Mouse (Mus musculus): ENCODE measurements around the gene Gpr180. TPM values are rescaled to one million over a fixed set of nuclear protein-coding genes. Genes with fewer than 3 reads are reported as not detected.

Gene Gpr180
- polyA plus RNA-seq (2011; ENCODE audit: insufficient read depth, insufficient read length, low read depth, missing spikeins) = 17.3 and 17.9 TPM in 2 replicates

GRCm38 (mm10) chr14:118136744-118137452 lies at the start of gene Gpr180:
Gene Gpr180 (plus strand): TSS chr14:118137158.
- no peak for TF ChIP-seq CTCF (IDR thresholded peaks at IDR 0.05; ENCODE audit: low read depth, low read length)
- 0 out of 2 replicates have a peak, but pooled peaks have one; percentile 29 for TF ChIP-seq EP300 (IDR thresholded peaks at IDR 0.05; ENCODE audit: insufficient read depth, low read depth, low read length)
- TF ChIP-seq POLR2A (IDR thresholded peaks at IDR 0.05; ENCODE audit: insufficient read depth, low read length) = no peak

DNA sequence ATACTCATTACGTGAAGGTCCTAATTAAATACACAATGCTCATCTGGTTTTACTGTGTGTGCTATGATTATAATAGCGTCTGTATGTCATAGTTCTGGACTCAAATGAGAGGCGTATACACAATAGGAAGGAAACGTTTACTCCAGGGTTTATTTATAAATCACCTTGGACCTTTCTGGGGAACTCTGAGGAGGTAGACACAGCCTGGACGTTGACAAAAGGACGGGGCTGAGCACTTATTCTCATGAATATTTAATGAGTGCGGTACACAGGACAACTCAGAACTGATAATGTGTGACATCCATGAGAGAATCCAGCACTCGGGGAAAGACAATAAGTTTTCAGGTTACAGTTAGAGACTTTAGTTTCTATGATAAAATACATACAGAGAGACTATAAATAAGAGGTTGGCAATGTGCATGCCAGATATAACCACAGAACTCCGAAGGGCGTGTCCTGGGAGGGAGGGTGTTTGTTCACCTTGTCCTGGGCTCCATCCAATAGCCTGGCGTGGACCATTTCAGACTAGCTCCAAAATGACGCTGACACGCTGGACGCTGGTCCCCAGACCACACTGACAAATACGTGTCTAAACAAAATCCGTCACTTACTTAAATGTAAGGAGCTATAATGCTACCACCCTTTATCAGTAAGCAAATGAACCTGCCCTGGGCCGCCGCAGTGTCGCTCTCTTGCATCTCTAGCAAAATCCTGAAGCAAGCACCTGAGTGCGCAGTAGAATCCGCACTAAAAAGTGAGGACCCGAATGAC lies 48.3 kb upstream of the Gpr180 start:
- Histone ChIP-seq H3K4me1 (ENCODE audit: control insufficient read depth, insufficient read depth, low read length) (no peaks in the 10 kb centered on the region), H3K9ac (ENCODE audit: low read depth, poor library complexity, severe bottlenecking) (peak overlapping the region; percentile 49), H3K9me3 (replicated peaks; ENCODE audit: control insufficient read depth, insufficient read depth, low read length, poor library complexity, severe bottlenecking) (no peaks in the 10 kb centered on the region), H3K4me3 (ENCODE audit: low read depth, low read length) (peak overlapping the region; percentile 89), H3K27ac (ENCODE audit: insufficient read depth, low read length) (no peak overlapping the region), H3K36me3 (ENCODE audit: control insufficient read depth, insufficient read depth, low read length, poor library complexity, severe bottlenecking) (no peaks in the 10 kb centered on the region), H3K27me3 (ENCODE audit: control insufficient read depth, insufficient read depth, low read length, poor library complexity, severe bottlenecking) (no peaks in the 10 kb centered on the region)
- TF ChIP-seq EP300 (IDR thresholded peaks at IDR 0.05; ENCODE audit: insufficient read depth, low read depth, low read length) (no peak), CTCF (IDR thresholded peaks at IDR 0.05; ENCODE audit: low read depth, low read length) (no peak), POLR2A (IDR thresholded peaks at IDR 0.05; ENCODE audit: insufficient read depth, low read length) (no peak)

More at GRCm38 (mm10) chr14:118136744-118137452, at the start of gene Gpr180:
- H3K27me3 ChIP-seq (ENCODE audit: control insufficient read depth, insufficient read depth, low read length, poor library complexity, severe bottlenecking) = no peaks in the 10 kb centered on the region
- H3K4me1 ChIP-seq (ENCODE audit: control insufficient read depth, insufficient read depth, low read length) = no peaks in the 10 kb centered on the region
- H3K27ac ChIP-seq (ENCODE audit: insufficient read depth, low read length) = no peak within 1 kb of the TSS
- peaks cover 2% of the 10 kb centered on the region for H3K36me3 ChIP-seq (ENCODE audit: control insufficient read depth, insufficient read depth, low read length, poor library complexity, severe bottlenecking)
- peak within 1 kb of the TSS; percentile 73 for H3K4me3 ChIP-seq (ENCODE audit: low read depth, low read length)
- peak within 1 kb of the TSS; percentile 81 for H3K9ac ChIP-seq (ENCODE audit: low read depth, poor library complexity, severe bottlenecking)
- H3K9me3 ChIP-seq (replicated peaks; ENCODE audit: control insufficient read depth, insufficient read depth, low read length, poor library complexity, severe bottlenecking) = no peaks in the 10 kb centered on the region

- peak overlapping the region; percentile 89 for H3K4me3 ChIP-seq (ENCODE audit: low read depth, low read length)
- TF ChIP-seq POLR2A (IDR thresholded peaks at IDR 0.05; ENCODE audit: insufficient read depth, low read length) (no peak), EP300 (IDR thresholded peaks at IDR 0.05; ENCODE audit: insufficient read depth, low read depth, low read length) (no peak), CTCF (IDR thresholded peaks at IDR 0.05; ENCODE audit: low read depth, low read length) (no peak)
- peak overlapping the region; percentile 49 for H3K9ac ChIP-seq (ENCODE audit: low read depth, poor library complexity, severe bottlenecking)
- H3K27me3 ChIP-seq (ENCODE audit: control insufficient read depth, insufficient read depth, low read length, poor library complexity, severe bottlenecking) = no peaks in the 10 kb centered on the region
- no peaks in the 10 kb centered on the region for H3K36me3 ChIP-seq (ENCODE audit: control insufficient read depth, insufficient read depth, low read length, poor library complexity, severe bottlenecking)
- no peak overlapping the region for H3K27ac ChIP-seq (ENCODE audit: insufficient read depth, low read length)
- no peaks in the 10 kb centered on the region for H3K4me1 ChIP-seq (ENCODE audit: control insufficient read depth, insufficient read depth, low read length)
- H3K9me3 ChIP-seq (replicated peaks; ENCODE audit: control insufficient read depth, insufficient read depth, low read length, poor library complexity, severe bottlenecking) = no peaks in the 10 kb centered on the region
These were observed 47.6 kb upstream of the Gpr180 start for GRCm38 (mm10) chr14:118089215-118089805.

GRCm38 (mm10) chr14:118089806-118090392 lies 47.1 kb upstream of the Gpr180 start:
- Histone ChIP-seq H3K36me3 (ENCODE audit: control insufficient read depth, insufficient read depth, low read length, poor library complexity, severe bottlenecking) (no peaks in the 10 kb centered on the region), H3K9me3 (replicated peaks; ENCODE audit: control insufficient read depth, insufficient read depth, low read length, poor library complexity, severe bottlenecking) (no peaks in the 10 kb centered on the region), H3K4me3 (ENCODE audit: low read depth, low read length) (peak overlapping the region; percentile 89), H3K9ac (ENCODE audit: low read depth, poor library complexity, severe bottlenecking) (peak overlapping the region; percentile 49), H3K27ac (ENCODE audit: insufficient read depth, low read length) (no peak overlapping the region), H3K27me3 (ENCODE audit: control insufficient read depth, insufficient read depth, low read length, poor library complexity, severe bottlenecking) (no peaks in the 10 kb centered on the region), H3K4me1 (ENCODE audit: control insufficient read depth, insufficient read depth, low read length) (no peaks in the 10 kb centered on the region)
- no peak for TF ChIP-seq CTCF (IDR thresholded peaks at IDR 0.05; ENCODE audit: low read depth, low read length)
- no peak for TF ChIP-seq POLR2A (IDR thresholded peaks at IDR 0.05; ENCODE audit: insufficient read depth, low read length)
- no peak for TF ChIP-seq EP300 (IDR thresholded peaks at IDR 0.05; ENCODE audit: insufficient read depth, low read depth, low read length)

GRCm38 (mm10) chr14:118098265-118098664 lies 38.7 kb upstream of the Gpr180 start:
- TF ChIP-seq EP300 (IDR thresholded peaks at IDR 0.05; ENCODE audit: insufficient read depth, low read depth, low read length) (no peak), CTCF (IDR thresholded peaks at IDR 0.05; ENCODE audit: low read depth, low read length) (no peak), POLR2A (IDR thresholded peaks at IDR 0.05; ENCODE audit: insufficient read depth, low read length) (no peak)
- Histone ChIP-seq H3K27me3 (ENCODE audit: control insufficient read depth, insufficient read depth, low read length, poor library complexity, severe bottlenecking) (no peaks in the 10 kb centered on the region; the same call in 1 of the 2 replicates), H3K4me1 (ENCODE audit: control insufficient read depth, insufficient read depth, low read length) (no peaks in the 10 kb centered on the region)

More at GRCm38 (mm10) chr14:118098265-118098664, 38.7 kb upstream of the Gpr180 start:
- Histone ChIP-seq H3K27ac (ENCODE audit: insufficient read depth, low read length) (no peak overlapping the region), H3K36me3 (ENCODE audit: control insufficient read depth, insufficient read depth, low read length, poor library complexity, severe bottlenecking) (no peaks in the 10 kb centered on the region), H3K9me3 (replicated peaks; ENCODE audit: control insufficient read depth, insufficient read depth, low read length, poor library complexity, severe bottlenecking) (no peaks in the 10 kb centered on the region), H3K4me3 (ENCODE audit: low read depth, low read length) (no peak overlapping the region), H3K9ac (ENCODE audit: low read depth, poor library complexity, severe bottlenecking) (no peak overlapping the region)
